Mouse (Mus musculus): ENCODE measurements around the gene Naa35. TPM values are rescaled to one million over a fixed set of nuclear protein-coding genes. Genes with fewer than 3 reads are reported as not detected.

Naa35 gene
- polyA plus RNA-seq, 1 experiment, result 32.7 TPM

DNA sequence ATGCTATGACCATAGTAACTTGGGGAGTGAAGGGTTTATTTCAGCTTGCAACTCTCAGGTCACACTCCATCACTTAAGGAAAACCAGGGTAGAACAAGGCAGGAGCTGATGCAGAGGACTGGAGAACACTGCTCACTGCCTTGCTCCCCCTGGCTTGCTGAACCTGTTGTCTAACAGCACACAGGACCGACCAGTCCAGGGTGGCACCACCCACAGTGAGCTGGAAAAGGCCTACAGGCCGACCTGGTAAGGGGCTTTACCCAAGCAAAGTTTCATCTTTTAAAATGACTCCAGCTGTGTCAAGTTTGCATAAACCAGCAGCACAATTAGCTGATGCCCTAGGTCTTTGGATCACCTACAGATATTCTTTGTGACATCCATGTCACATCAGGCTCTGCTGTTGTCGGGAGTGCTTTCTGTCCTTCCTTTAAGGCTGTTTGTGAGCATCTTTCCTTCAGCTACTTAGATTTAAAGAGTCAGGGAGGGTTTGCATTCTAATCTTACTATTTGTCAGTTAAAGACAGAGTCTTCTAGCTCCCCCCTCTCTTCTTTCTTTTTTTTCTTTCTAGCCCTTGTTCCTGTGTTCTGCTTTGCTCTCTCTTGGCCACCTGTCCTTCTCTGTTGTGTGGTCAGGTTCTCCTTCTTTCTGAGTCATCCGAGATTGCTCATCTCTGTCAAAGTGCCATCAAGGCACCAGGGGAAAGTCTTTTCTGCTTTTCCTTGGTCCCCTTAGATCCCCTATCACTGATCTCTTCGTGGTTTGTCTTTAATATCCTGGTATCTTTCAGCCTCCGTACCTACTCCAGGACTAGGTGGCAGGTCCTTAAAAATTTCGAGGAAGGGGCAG lies 36.8 kb downstream of the Naa35 start:
- WGBS, result 87% methylated on average over 7 of the region's 7 CpGs
- no peaks in the 10 kb centered on the region for H3K4me1 ChIP-seq (ENCODE audit: control insufficient read depth, insufficient read depth, low read length)
- DNase-seq, result no peak
- TF ChIP-seq POLR2A (IDR thresholded peaks at IDR 0.05; ENCODE audit: borderline replicate concordance, extremely low read depth, low read depth, low read length) (no peak), CTCF (IDR thresholded peaks at IDR 0.05; ENCODE audit: insufficient read depth, low read length) (no peak)
- no peak overlapping the region for H3K4me3 ChIP-seq (replicated peaks; ENCODE audit: extremely low read depth, low read depth, low read length)

DNA sequence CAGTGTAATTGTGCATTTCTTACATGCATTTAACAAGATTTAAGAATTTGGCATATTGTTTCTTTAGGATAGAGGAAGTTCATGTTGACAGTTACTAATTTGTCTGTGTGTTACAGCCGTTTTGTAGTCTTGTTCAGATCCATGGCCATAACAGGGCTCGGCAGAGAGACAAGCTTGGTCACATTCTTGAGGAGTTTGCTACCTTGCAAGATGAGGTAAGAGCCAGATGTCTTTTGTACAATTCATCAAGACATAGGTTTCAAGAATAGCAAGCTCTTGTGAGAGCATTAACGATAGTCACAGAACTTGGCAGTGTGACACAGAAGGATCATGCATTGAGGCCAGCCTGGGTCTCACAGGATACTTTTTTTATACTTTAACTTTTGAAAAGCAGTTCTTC lies 39.3 kb downstream of the Naa35 start:
- DNase-seq, result no peak
- TF ChIP-seq CTCF (IDR thresholded peaks at IDR 0.05; ENCODE audit: insufficient read depth, low read length), result no peak
- no peak for TF ChIP-seq POLR2A (IDR thresholded peaks at IDR 0.05; ENCODE audit: borderline replicate concordance, extremely low read depth, low read depth, low read length)
- no peaks in the 10 kb centered on the region for H3K4me1 ChIP-seq (ENCODE audit: control insufficient read depth, insufficient read depth, low read length)
- H3K4me3 ChIP-seq (replicated peaks; ENCODE audit: extremely low read depth, low read depth, low read length), result no peak overlapping the region
- WGBS, result 58% methylated on average over 3 of the region's 3 CpGs

DNA sequence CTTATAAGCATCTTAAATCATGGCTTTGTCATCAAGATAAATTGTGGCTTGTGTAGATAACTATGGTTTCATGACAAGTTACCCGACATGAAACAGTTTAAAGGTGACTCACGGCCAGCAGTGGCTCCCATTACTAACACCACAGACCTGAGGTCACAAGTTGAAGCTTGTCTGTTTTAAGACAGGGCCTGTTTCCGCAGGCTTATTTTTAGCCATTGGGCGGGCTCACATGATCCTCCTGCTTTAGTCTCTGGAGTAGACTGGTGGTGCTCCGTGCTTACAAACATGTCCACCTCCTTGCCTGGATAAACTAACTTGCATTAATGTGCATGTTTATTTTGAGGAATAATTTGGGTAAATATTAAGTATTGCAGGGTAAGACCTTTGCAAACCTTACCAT lies 39.8 kb downstream of the Naa35 start:
- Histone ChIP-seq H3K4me3 (replicated peaks; ENCODE audit: extremely low read depth, low read depth, low read length) (no peak overlapping the region), H3K4me1 (ENCODE audit: control insufficient read depth, insufficient read depth, low read length) (no peaks in the 10 kb centered on the region)
- TF ChIP-seq POLR2A (IDR thresholded peaks at IDR 0.05; ENCODE audit: borderline replicate concordance, extremely low read depth, low read depth, low read length) (no peak), CTCF (IDR thresholded peaks at IDR 0.05; ENCODE audit: insufficient read depth, low read length) (no peak)
- 77% methylated on average over 5 of the region's 5 CpGs for WGBS
- DNase-seq, result no peak

DNA sequence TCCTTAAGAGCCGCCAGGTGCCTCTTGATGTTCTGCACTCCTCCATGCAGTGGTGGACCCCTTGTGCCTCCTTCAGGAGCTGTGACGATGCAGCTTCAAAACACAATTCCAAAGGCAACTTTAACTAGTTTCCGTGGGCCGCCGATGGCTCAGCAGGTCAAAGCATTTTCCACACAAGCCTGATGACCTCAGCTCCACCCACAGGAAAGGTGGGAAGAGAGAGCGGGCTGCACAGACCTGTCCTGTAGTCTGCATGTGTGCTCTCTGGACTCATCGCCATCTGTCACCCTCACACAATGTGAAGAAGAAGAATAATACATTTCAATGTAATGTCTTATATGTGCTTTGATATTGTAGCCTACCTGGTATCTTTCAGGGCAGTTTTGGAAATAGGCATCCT lies 41.7 kb downstream of the Naa35 start:
- TF ChIP-seq POLR2A (IDR thresholded peaks at IDR 0.05; ENCODE audit: borderline replicate concordance, extremely low read depth, low read depth, low read length), result no peak
- TF ChIP-seq CTCF (IDR thresholded peaks at IDR 0.05; ENCODE audit: insufficient read depth, low read length), result no peak
- Histone ChIP-seq H3K4me1 (ENCODE audit: control insufficient read depth, insufficient read depth, low read length) (no peaks in the 10 kb centered on the region), H3K4me3 (replicated peaks; ENCODE audit: extremely low read depth, low read depth, low read length) (no peak overlapping the region)
- no peak for DNase-seq
- WGBS, result 77% methylated on average over 7 of the region's 7 CpGs

DNA sequence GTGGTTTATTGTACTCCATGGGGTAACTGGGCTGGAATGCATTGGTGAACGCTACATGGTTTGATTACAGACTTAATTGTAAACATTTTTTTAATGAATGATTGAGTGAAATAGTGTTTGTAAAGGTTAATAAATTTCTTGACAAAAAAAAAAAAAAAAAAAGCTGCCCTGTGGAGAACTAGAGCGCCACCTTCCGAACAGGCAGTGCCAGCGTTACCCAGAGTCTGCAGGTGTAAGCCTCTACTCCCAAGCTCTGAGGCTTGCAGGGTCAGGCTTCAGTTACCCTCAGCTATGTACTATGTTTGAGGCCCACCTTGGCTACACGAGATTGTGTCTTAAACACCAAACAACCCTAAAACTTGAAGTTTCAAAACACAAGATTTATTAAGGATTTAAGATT lies 49.6 kb downstream of the Naa35 start:
- 76% methylated on average over 5 of the region's 5 CpGs for WGBS
- Histone ChIP-seq H3K4me1 (ENCODE audit: control insufficient read depth, insufficient read depth, low read length) (no peaks in the 10 kb centered on the region), H3K4me3 (replicated peaks; ENCODE audit: extremely low read depth, low read depth, low read length) (no peak overlapping the region)
- TF ChIP-seq POLR2A (IDR thresholded peaks at IDR 0.05; ENCODE audit: borderline replicate concordance, extremely low read depth, low read depth, low read length), result no peak
- peak; percentile 31; the same call in 1 of the 2 replicates for TF ChIP-seq CTCF (IDR thresholded peaks at IDR 0.05; ENCODE audit: insufficient read depth, low read length)
- DNase-seq, result no peak

DNA sequence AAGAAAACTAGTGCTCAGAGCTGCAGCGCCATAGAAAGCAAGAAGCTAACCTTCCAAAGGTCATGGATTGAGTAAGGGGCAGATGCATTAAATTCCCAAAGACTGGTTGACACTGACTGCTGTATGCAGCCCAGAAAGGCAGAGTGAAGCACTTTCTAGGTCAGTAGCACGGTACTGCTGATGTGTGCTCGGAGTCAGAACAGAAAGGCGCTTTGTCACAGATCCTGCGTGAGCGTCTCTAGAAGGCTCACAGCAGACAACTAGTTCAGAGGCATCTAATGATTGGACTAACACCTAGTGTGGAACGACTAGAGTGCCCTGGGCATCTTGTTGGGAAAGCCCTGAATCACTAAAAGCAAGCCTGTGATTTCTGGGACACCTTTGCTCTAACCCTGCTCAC lies 52.7 kb downstream of the Naa35 start:
- Histone ChIP-seq H3K4me3 (replicated peaks; ENCODE audit: extremely low read depth, low read depth, low read length) (no peak overlapping the region), H3K4me1 (ENCODE audit: control insufficient read depth, insufficient read depth, low read length) (no peaks in the 10 kb centered on the region)
- 87% methylated on average over 7 of the region's 7 CpGs for WGBS
- DNase-seq, result no peak
- TF ChIP-seq POLR2A (IDR thresholded peaks at IDR 0.05; ENCODE audit: borderline replicate concordance, extremely low read depth, low read depth, low read length) (no peak), CTCF (IDR thresholded peaks at IDR 0.05; ENCODE audit: insufficient read depth, low read length) (no peak)

DNA sequence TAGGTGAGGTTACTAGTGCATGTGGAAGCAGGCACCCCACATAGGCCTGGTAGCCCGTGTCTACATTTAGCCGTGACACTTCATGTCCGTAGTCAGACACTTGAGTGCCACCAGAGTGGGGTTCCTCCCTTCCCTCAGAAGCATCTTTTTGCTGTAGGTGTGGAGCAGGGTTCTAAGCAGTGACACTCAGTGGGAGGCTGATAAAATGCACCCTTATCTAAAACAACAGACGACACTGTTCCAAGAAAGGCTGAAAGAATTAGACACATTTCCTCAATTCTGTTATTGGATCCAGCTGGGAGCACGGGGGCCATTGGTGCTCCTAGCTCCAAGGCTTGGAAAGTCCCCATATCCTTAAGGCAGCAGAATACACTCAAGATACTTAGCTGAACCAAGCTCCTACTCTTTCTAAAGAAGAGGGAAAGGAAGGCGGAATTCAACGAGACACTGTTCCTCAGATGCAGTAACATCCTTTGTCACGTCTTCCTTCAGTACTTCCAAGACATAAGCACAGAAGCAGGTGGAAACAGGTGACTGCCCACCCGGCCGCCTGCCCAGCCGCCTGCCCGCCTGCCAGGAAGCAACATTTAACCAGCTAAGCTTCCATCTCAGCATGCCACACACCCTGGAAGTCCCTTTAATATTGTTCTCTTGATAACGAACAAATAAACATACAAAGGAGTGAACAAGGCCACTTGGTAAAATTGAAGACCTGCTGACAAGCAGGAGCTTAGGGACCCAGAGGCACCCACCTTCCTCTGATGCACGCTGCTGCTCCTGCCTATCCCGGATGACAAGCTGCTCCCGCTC lies 54.5 kb downstream of the Naa35 start:
- TF ChIP-seq POLR2A (IDR thresholded peaks at IDR 0.05; ENCODE audit: borderline replicate concordance, extremely low read depth, low read depth, low read length), result no peak
- TF ChIP-seq CTCF (IDR thresholded peaks at IDR 0.05; ENCODE audit: insufficient read depth, low read length), result no peak
- 85% methylated on average over 16 of the region's 16 CpGs for WGBS
- Histone ChIP-seq H3K4me3 (replicated peaks; ENCODE audit: extremely low read depth, low read depth, low read length) (no peak overlapping the region), H3K4me1 (ENCODE audit: control insufficient read depth, insufficient read depth, low read length) (no peaks in the 10 kb centered on the region)
- no peak for DNase-seq

DNA sequence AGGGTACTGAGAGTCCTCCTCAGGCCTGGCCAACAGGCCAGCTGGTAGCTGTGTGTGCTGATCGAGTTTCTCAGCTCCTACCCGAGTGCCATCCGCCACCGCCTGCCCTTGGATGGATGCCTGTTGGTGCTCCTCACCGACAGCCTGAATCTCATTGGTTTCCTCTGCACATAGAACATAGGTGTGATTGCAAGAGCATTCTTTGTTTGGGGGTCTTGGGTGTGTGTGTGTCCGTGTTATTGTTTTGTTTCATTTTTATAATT lies 55.0 kb downstream of the Naa35 start:
- 88% methylated on average over 6 of the region's 6 CpGs for WGBS
- Histone ChIP-seq H3K4me1 (ENCODE audit: control insufficient read depth, insufficient read depth, low read length) (no peaks in the 10 kb centered on the region), H3K4me3 (replicated peaks; ENCODE audit: extremely low read depth, low read depth, low read length) (no peak overlapping the region)
- no peak for DNase-seq
- no peak for TF ChIP-seq POLR2A (IDR thresholded peaks at IDR 0.05; ENCODE audit: borderline replicate concordance, extremely low read depth, low read depth, low read length)
- no peak for TF ChIP-seq CTCF (IDR thresholded peaks at IDR 0.05; ENCODE audit: insufficient read depth, low read length)

DNA sequence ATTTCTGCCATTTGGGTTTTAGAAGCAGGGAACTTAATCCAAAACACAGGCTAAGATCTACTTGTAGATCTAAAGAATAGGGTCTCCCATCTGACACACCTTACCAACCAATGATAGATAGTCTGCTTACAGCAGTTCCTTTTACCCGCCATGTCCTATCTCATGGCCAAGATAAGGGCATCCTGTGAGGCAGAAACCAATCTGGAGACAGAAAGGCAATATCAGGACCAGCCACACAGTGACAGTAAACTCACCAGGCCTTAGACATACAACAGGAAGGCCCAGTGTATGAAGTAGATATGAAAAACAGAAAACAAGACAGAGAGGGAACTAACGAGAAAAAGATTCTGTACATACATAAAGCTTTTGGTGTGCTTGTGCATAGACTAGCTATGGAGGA lies 57.8 kb downstream of the Naa35 start:
- TF ChIP-seq POLR2A (IDR thresholded peaks at IDR 0.05; ENCODE audit: borderline replicate concordance, extremely low read depth, low read depth, low read length) (no peak), CTCF (IDR thresholded peaks at IDR 0.05; ENCODE audit: insufficient read depth, low read length) (no peak)
- Histone ChIP-seq H3K4me1 (ENCODE audit: control insufficient read depth, insufficient read depth, low read length) (no peaks in the 10 kb centered on the region), H3K4me3 (replicated peaks; ENCODE audit: extremely low read depth, low read depth, low read length) (no peak overlapping the region)
- 89% methylated on average over 2 of the region's 2 CpGs for WGBS
- no peak for DNase-seq

DNA sequence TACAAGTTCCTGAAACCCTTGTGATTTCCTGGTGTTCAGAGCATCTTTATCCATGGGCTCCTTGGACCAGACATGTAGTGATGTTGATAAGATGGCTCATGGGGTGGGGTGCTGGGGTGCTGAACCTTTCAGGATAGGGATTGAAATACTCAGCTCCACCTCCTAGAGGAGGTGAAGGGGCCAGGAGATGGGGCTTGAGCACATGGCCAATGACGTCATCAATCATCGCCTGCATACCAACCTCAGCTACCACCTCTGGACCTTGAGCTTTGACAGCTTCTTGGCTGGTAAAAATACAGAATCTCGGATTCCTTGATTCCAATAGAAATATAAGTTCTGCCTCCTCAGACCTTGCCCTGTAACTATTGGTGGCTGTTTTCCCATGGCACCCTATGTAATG lies 60.4 kb downstream of the Naa35 start:
- 86% methylated on average over 3 of the region's 3 CpGs for WGBS
- no peak overlapping the region for H3K4me3 ChIP-seq (replicated peaks; ENCODE audit: extremely low read depth, low read depth, low read length)
- TF ChIP-seq CTCF (IDR thresholded peaks at IDR 0.05; ENCODE audit: insufficient read depth, low read length), result no peak
- no peak for TF ChIP-seq POLR2A (IDR thresholded peaks at IDR 0.05; ENCODE audit: borderline replicate concordance, extremely low read depth, low read depth, low read length)
- H3K4me1 ChIP-seq (ENCODE audit: control insufficient read depth, insufficient read depth, low read length), result no peaks in the 10 kb centered on the region
- no peak for DNase-seq

Measured in lung, adult 2 months (tissue).